Mouse (Mus musculus) midbrain, embryonic 16.5 days (tissue): ENCODE measurements around the gene Vps4a. TPM values are rescaled to one million over a fixed set of nuclear protein-coding genes. Genes with fewer than 3 reads are reported as not detected.

ENCODE experiments used
- ATAC-seq: fragments of 200-750 bp; cut with Nextera tagmentation; 2 replicates; pipeline ENCODE4 v1.8.0; 2017; ENCODE audit warnings: moderate TSS enrichment
- H3K27ac ChIP-seq: fragments of 300-500 bp; sonication (generic); 2 replicates; pipeline ENCODE4 v1.5.1; 2014; ENCODE audit warnings: mild to moderate bottlenecking, low read length, mixed read lengths
- H3K27me3 ChIP-seq: fragments of 300-500 bp; sonication (generic); 2 replicates; pipeline ENCODE4 v1.6.1; 2014; ENCODE audit warnings: low read depth, low read length, mixed read lengths; ENCODE audit not compliant: control insufficient read depth, insufficient read depth
- H3K36me3 ChIP-seq: fragments of 300-500 bp; sonication (generic); 2 replicates; pipeline ENCODE4 v1.6.1; 2014; ENCODE audit warnings: mild to moderate bottlenecking, low read length, moderate library complexity, mixed read lengths; ENCODE audit not compliant: control insufficient read depth, insufficient read depth
- H3K4me1 ChIP-seq: fragments of 300-500 bp; sonication (generic); 2 replicates; pipeline ENCODE4 v1.6.1; 2014; ENCODE audit warnings: mild to moderate bottlenecking, low read length, mixed read lengths; ENCODE audit not compliant: control insufficient read depth, insufficient read depth
- H3K4me2 ChIP-seq: fragments of 300-500 bp; sonication (generic); 2 replicates; pipeline ENCODE4 v1.6.1; 2014; ENCODE audit warnings: mild to moderate bottlenecking, low read length, mixed read lengths
- H3K4me3 ChIP-seq: fragments of 300-500 bp; sonication (generic); 2 replicates; pipeline ENCODE4 v1.5.1; 2014; ENCODE audit warnings: low read depth, mild to moderate bottlenecking, low read length, moderate library complexity, mixed read lengths
- H3K9ac ChIP-seq: fragments of 300-500 bp; sonication (generic); 2 replicates; pipeline ENCODE4 v1.6.1; 2014; ENCODE audit warnings: low read depth, low read length, mixed read lengths
- H3K9me3 ChIP-seq: fragments of 300-500 bp; sonication (generic); replicated peaks from 2 replicates; pipeline ENCODE4 v1.6.1; 2014; ENCODE audit warnings: mild to moderate bottlenecking, low read length, mixed read lengths; ENCODE audit not compliant: control insufficient read depth, poor library complexity, severe bottlenecking
- WGBS: fragments of 180-500 bp; shearing (Covaris S2); extraction: QIAGEN DNeasy Blood & Tissue Kit; methylation state at CpG from one replicate; pipeline ENCODE4 v1.1.7; 2014; 5-methylcytosine and 5-hydroxymethylcytosine counted together
- polyA plus RNA-seq: library from polyadenylated mRNA; unstranded; fragments of >200 nt; fragmentation: Nextera tagmentation; extraction: Ambion mirVana; gene quantifications from 2 replicates; pipeline ENCODE4 v1.2.1, GENCODE M21; 2015

Gene Vps4a
- polyA plus RNA-seq, 1 experiment from 2014 or later = 166 TPM

DNA sequence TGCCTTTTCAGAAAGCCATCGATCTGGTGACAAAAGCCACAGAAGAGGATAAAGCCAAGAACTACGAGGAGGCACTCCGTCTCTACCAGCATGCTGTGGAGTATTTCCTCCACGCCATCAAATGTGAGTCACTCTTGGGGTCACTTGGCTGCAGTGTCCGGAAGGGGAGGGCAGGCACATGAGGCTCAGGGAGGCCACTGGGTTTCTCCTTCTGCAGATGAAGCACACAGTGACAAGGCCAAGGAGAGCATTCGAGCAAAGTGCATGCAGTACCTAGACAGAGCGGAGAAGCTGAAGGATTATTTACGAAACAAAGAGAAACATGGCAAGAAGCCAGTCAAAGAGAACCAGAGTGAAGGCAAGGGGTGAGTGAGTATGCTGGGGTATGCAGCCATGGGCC, 5.6 kb downstream of the Vps4a start:
- ATAC-seq = no peak
- H3K9ac ChIP-seq = no peak overlapping the region
- no peaks in the 10 kb centered on the region for H3K27me3 ChIP-seq
- no peak overlapping the region for H3K4me3 ChIP-seq
- no peak overlapping the region for H3K4me2 ChIP-seq
- peaks cover 21% of the 10 kb centered on the region for H3K36me3 ChIP-seq
- no peak overlapping the region for H3K27ac ChIP-seq
- H3K4me1 ChIP-seq = peaks cover 23% of the 10 kb centered on the region
- 88% methylated on average over 8 of the region's 8 CpGs for WGBS
- no peaks in the 10 kb centered on the region for H3K9me3 ChIP-seq

DNA sequence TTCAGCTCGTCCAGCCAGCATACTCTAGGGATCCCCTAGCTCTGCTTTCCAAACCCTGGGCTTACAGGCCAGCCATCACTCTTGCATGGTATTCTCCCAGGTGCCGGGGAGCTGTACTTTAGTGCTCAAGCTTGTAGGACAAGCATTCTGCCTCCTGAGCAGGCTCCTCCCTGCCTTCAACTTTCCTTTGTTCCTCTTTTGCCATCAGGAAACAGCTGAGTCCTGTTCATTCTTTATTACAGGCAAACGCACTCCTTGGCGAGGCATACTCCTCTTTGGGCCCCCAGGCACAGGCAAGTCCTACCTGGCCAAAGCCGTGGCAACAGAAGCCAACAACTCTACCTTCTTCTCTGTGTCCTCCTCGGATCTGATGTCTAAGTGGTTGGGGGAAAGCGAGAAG, 9.6 kb downstream of the Vps4a start:
- peaks cover 53% of the 10 kb centered on the region for H3K36me3 ChIP-seq
- no peaks in the 10 kb centered on the region for H3K9me3 ChIP-seq
- no peaks in the 10 kb centered on the region for H3K4me1 ChIP-seq
- WGBS = 95% methylated on average over 7 of the region's 7 CpGs
- no peak overlapping the region for H3K9ac ChIP-seq
- no peak overlapping the region for H3K27ac ChIP-seq
- H3K4me3 ChIP-seq = no peak overlapping the region
- no peak for ATAC-seq
- H3K27me3 ChIP-seq = no peaks in the 10 kb centered on the region
- H3K4me2 ChIP-seq = no peak overlapping the region

DNA sequence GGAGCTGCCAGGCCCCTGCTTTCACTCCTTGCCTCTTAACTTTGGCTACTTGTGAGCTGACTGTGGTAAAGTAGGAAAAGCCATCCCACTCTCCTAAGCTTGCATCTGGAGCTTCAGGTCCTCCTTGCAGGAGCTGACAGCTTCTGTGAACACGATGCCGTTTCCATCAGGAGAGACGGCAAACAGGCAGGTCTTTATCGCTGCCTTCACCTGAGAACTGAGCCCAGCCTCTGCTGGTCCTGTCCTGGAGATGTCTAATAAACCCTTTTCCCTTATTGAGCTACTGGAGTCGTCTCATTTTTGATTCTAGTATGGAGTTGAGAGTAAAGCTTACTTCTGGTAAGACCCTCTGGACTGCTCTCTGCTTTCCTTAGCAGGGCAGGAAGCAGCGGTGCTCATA, 14.5 kb downstream of the Vps4a start:
- ATAC-seq = no peak
- Histone ChIP-seq H3K36me3 (peaks cover 46% of the 10 kb centered on the region), H3K4me2 (no peak overlapping the region), H3K27me3 (no peaks in the 10 kb centered on the region), H3K27ac (no peak overlapping the region), H3K4me1 (peaks cover 15% of the 10 kb centered on the region), H3K4me3 (no peak overlapping the region), H3K9ac (no peak overlapping the region), H3K9me3 (no peaks in the 10 kb centered on the region)
- 95% methylated on average over 6 of the region's 6 CpGs for WGBS

DNA sequence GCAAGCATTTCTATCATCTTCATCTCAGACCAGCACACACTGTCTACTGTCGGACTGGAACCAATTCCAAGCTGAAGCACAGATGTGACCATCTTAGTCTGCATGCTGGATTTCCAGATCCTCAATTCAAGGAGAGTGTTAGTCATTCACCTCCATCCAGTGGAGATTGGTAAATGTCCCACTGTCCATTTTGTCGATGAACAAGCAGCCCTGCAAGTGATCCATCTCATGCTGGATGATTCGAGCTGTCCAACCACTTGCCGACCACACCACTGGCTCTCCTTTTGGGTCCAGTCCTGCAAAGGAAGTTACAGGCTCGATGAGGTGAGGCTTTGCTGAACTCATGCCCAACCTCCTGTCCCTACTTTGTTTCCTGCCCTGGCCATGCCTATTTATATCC, 16.0 kb downstream of the Vps4a start:
- H3K9ac ChIP-seq = no peak overlapping the region
- no peak for ATAC-seq
- H3K4me2 ChIP-seq = no peak overlapping the region
- no peak overlapping the region for H3K27ac ChIP-seq
- H3K27me3 ChIP-seq = no peaks in the 10 kb centered on the region
- WGBS = 96% methylated on average over 5 of the region's 5 CpGs
- peaks cover 18% of the 10 kb centered on the region for H3K4me1 ChIP-seq
- H3K4me3 ChIP-seq = no peak overlapping the region
- H3K36me3 ChIP-seq = peaks cover 44% of the 10 kb centered on the region
- no peaks in the 10 kb centered on the region for H3K9me3 ChIP-seq

DNA sequence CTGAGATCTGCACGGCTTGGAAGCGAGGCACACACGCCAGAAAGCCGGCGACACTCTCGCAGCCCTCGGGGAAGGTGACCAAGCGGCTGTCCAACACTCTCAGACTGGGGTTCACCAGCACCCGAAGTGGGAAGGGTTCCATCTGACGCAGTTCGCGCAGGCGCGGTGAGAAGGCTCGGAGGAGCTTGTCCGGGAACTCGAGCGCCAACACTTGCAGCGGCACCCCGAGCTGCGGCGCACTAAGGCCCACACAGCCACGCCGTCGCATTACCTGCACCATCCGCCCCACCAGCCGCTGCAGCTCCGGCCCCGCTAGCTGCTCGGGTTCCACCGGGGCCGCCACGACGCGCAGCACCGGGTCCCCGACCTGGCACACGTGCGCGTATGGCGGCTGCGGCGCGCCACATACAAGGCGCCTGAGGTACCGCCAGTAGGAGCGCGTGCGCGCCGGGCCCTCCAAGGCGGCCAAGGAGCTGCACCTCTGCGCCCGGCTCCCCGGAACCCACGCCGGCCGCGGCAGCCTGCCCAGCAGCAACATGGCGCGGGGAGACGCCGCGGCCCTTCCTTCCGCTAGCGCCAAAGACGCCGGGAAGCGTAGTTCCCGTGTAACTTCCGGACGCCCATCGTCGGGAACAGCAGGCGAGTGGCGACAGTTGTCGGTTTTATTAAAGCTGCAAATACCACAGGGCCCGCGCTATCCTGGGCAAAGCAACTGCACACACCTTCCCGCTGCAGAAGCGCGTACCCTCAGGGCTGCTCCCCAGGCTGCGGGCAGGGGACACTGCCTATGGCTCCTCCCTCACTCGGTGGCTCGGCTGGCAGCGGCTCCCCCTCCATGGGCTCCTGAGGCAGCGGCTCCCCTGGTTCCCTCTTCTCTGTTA, 17.3 kb downstream of the Vps4a start, which contains the start of gene Pdf:
TSS of gene Pdf (minus strand) at position 554 of the 881 bp plus-strand sequence.
- Histone ChIP-seq H3K9me3 (no peaks in the 10 kb centered on the region), H3K27ac (peak within 1 kb of the TSS; percentile 74), H3K27me3 (no peaks in the 10 kb centered on the region), H3K9ac (peak within 1 kb of the TSS; percentile 64), H3K4me3 (peak within 1 kb of the TSS; percentile 55), H3K36me3 (peaks cover 46% of the 10 kb centered on the region), H3K4me1 (peaks cover 18% of the 10 kb centered on the region), H3K4me2 (peak within 1 kb of the TSS; percentile 86)
- WGBS = under 1% methylated on average over 81 of the region's 87 CpGs
- ATAC-seq = peak; percentile 85

DNA sequence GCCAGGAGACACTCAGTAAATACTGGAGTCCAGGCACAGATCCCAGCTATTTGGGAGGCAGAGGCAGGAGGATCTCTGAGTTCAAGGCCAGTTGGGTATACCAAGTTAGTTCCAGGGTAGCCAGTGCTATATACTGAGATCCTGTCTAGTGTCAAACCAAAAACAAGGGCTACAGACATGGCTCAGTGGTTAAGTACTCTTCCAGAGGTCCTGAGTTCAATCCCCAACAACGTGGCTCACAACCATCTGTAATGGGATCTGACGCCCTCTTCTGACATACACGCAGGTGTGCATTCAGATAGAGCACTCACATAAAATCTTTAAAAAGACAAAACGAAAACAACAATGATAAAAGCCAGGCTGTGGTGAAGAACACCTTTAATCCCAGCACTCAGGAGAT, 18.5 kb downstream of the Vps4a start:
- no peak overlapping the region for H3K27ac ChIP-seq
- H3K4me3 ChIP-seq = no peak overlapping the region
- no peak overlapping the region for H3K9ac ChIP-seq
- H3K36me3 ChIP-seq = peaks cover 43% of the 10 kb centered on the region
- WGBS = 98% methylated on average over 4 of the region's 4 CpGs
- H3K4me2 ChIP-seq = no peak overlapping the region
- ATAC-seq = no peak
- H3K27me3 ChIP-seq = no peaks in the 10 kb centered on the region
- H3K9me3 ChIP-seq = no peaks in the 10 kb centered on the region
- peaks cover 18% of the 10 kb centered on the region for H3K4me1 ChIP-seq

DNA sequence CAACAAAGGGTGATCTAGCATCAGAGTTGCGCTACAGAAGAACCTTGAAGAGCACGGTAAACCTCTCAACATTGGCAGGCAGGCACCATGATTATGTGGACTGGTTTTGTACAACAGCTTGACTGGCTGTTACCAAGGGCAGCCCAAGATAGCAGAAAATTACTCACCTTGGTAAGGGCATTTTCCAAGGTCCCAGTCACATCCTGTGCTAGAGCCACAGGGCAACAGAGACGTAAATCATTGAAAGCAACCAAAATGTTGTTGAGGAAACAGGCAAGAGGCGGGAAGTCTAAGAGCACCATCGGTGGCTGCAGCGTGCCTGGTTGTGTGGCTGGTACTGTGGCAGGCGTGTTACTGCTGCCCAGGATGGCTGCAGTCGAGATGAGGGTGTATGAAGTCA, 21.0 kb downstream of the Vps4a start:
- H3K27me3 ChIP-seq = no peaks in the 10 kb centered on the region
- H3K9me3 ChIP-seq = no peaks in the 10 kb centered on the region
- H3K4me2 ChIP-seq = no peak overlapping the region
- 97% methylated on average over 8 of the region's 8 CpGs for WGBS
- H3K9ac ChIP-seq = no peak overlapping the region
- ATAC-seq = no peak
- no peak overlapping the region for H3K4me3 ChIP-seq
- no peak overlapping the region for H3K27ac ChIP-seq
- peaks cover 29% of the 10 kb centered on the region for H3K4me1 ChIP-seq
- peaks cover 35% of the 10 kb centered on the region for H3K36me3 ChIP-seq

DNA sequence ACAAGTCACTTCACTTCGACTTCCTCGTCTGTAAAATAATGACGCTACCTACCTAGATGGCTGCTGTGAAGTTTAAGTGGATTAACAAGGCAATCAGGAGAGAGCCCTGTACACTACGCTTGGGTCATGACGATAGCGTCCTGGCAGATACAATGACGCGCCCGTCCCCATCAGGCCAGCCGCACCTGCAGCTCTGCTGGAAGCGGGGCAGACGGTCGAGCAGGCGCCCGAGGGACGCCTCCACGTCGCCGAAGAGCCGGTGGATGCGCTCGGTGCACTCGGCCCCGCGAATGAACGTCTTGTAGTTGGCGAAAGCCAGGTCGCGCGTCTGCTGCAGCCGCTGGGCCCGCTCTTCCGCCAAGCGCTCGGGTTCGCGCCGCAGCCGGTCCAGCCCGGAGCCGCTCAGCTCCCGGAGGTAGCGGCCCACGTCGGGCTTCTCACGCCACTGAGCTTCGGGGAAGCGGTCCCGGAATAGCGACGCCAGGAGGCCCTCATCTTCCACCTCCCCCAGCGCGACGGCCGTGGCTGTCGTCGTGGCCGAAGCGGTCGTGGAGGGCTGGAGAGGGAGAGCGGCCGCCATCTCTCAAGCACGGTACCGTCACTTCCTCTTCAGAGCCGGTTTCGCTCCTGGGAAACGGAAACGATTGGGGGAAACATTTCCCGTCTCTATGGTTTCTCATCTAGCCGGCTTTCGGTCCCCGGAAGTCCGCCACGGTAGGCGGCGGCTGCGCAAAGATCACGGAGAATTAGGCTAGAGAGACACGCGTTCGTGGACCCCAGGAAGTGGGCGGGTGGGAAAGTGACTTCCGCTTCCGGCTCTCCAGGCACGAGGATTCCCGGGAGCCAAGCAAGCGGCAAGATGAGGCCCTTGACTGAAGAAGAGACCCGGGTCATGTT, 25.3 kb downstream of the Vps4a start, which contains the start of the genes Cog8 and Nip7:
TSS of gene Cog8 (minus strand) at position 614 of the 897 bp plus-strand sequence.
TSS of gene Nip7 (plus strand) at position 802 of the 897 bp plus-strand sequence.
- Histone ChIP-seq H3K27ac (peak within 1 kb of the TSS; percentile 87), H3K27me3 (no peaks in the 10 kb centered on the region), H3K36me3 (peaks cover 33% of the 10 kb centered on the region), H3K9ac (peak within 1 kb of the TSS; percentile 92), H3K4me3 (peak within 1 kb of the TSS; percentile 96), H3K9me3 (no peaks in the 10 kb centered on the region), H3K4me1 (peaks cover 17% of the 10 kb centered on the region), H3K4me2 (peak within 1 kb of the TSS; percentile 97)
- under 1% methylated on average over 79 of the region's 88 CpGs for WGBS
- peak; percentile 96 for ATAC-seq
